Mouse (Mus musculus) adipose tissue, adult 10 weeks (tissue): ENCODE measurements around the gene Dlg1. TPM values are rescaled to one million over a fixed set of nuclear protein-coding genes. Genes with fewer than 3 reads are reported as not detected.

Source experiments
- polyA plus RNA-seq: library from polyadenylated mRNA; stranded (reverse); fragments of 350-450 nt; fragmentation: Illumina TruSeq; extraction: RNeasy Lipid Tissue Mini Kit (QIAGEN cat#74804); gene quantifications from one replicate; pipeline ENCODE4 v1.2.3, GENCODE M21; 2014; ENCODE audit warnings: low read depth, low replicate concordance

Gene Dlg1
- 43.1 TPM for polyA plus RNA-seq

GRCm38 (mm10) chr16:31663379-31664286, at the start of gene Dlg1:
Gene Dlg1, plus strand, starts transcription at chr16:31663443.

GRCm38 (mm10) chr16:31878573-31879257, 215.5 kb downstream of the Dlg1 start, which contains the start of gene Meltf:
Gene Meltf, plus strand, starts transcription at chr16:31878810.

Other genes starting within 250 kb of the Dlg1 start
- 14.2 TPM for gene Bdh1, start 241.2 kb upstream of the Dlg1 start, polyA plus RNA-seq
- gene Meltf, start 215.4 kb downstream of the Dlg1 start, polyA plus RNA-seq, result 0.31 TPM